Mouse (Mus musculus): ENCODE results near the gene Uqcrh.

DNA sequence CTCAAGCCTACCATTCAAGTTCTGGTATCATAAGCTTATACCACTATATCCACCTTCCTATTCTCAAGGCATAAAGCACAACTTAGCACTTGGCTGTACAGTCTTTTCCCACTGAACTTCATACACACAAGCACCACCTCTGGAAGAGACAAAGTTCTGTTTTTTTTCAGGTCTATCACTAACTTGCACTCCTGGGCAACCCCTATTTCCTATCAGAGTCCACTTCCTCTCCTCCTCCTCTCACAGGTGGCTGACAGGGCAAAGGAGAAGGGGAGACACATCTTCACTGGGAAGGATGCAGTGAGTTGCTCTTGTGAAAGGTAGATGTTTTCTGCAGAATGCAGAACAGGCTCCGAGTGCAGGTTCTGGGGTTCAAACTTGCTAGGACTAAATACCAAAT is 27.2 kb downstream of the Uqcrh start:
- TF ChIP-seq CTCF (IDR thresholded peaks at IDR 0.05; ENCODE audit: low read depth, low read length) (no peak), POLR2A (IDR thresholded peaks at IDR 0.05; ENCODE audit: extremely low read depth, insufficient read depth, low read length) (no peak)
